Mouse (Mus musculus) brain, adult 10 weeks (tissue): ENCODE measurements around the gene Dph7. TPM values are rescaled to one million over a fixed set of nuclear protein-coding genes. Genes with fewer than 3 reads are reported as not detected.

ENCODE experiments used
- polyA plus RNA-seq: library from polyadenylated mRNA; stranded (reverse); fragments of 350-450 nt; fragmentation: Illumina TruSeq; extraction: RNeasy Lipid Tissue Mini Kit (QIAGEN cat#74804); gene quantifications from one replicate; pipeline ENCODE4 v1.2.3, GENCODE M21; 2015; ENCODE audit warnings: low read depth, low replicate concordance

The Dph7 gene
- 37.8 TPM for polyA plus RNA-seq

DNA sequence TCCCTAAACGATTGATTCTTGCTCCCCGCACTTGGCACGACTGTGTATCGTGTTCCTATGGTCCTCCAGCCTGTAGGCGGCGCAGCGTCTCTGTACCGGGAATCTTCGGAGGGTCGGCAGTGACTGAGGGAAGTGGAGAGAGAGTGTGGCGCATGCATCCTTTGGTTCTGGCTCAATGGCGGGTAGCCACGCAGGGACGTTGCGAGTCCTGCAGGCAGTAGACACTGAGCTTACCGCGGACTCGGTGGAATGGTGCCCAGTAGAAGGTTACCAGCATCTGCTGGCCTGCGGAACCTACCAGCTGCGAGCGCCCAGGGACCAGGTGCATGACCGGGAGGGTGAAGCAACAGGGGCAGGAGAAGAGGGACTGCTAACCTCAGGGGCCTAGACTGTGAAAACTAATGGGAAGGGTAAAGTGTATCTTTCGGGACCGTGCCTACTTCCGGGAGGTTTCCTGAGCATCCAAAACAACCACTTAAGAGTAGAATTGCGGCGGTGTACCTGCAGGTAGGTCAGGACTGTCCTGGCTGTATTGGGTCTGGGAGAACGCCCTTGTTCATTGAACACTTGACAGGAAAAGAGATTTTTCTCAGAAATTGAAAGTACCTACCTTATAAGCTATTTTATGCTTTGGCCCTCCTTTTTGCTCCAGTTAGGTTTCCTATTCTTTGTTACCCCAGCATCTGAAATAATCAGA lies at the start of gene Dph7:
Dph7 (plus strand) TSS at position 97 of the 697 bp plus-strand sequence.

GRCm38 (mm10) chr2:24918930-24919838 lies 43.0 kb upstream of the Dph7 start, which contains the start of gene Ehmt1:
Gene Ehmt1 (minus strand): TSS chr2:24919614.

GRCm38 (mm10) chr2:24935057-24935796 lies 27.0 kb upstream of the Dph7 start, which contains the start of gene Arrdc1:
Gene Arrdc1 (minus strand): TSS chr2:24935252.

GRCm38 (mm10) chr2:24949421-24950188 lies 12.6 kb upstream of the Dph7 start, which contains the start of gene Zmynd19:
Gene Zmynd19 (plus strand): TSS chr2:24949792.

DNA sequence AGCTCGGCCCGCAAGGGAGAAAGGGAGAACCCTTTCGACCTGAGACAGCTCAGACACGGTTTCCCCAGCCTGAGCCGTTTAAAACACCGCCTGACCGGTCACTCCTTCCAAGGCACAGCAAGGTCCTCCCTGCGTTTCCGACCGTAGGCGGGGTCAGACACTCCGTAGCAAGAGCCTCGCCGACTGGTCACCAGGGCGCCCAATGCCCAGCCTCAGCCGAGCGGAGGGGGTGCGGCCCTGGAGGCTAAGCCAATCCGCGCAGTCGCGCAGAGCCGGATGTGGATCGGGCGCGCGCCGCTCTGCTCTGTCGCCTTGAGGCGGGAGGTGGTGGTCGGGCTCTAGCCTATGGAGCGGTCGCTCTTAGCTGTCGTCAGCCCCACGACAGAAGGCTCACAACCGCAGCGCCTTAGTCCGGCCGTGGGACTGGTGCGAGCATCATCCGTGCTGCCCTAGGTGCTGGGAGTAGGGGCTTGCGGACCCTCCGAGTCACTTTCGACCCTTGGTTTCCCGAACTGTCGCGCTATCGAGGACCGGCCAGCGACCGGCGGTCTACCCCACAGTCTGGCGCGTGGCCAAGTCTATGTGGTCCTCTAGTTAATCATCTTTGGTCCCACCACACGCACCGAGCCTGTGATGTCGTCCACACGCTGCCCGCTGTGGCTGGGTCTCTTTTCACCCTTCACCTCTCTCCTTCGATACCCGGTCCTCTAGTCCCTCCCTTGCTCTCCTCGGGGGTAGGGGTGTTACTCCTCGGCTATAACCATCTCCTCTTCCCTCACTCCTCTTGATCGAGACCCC lies 12.9 kb downstream of the Dph7 start, which contains the start of gene Mrpl41:
Mrpl41 (minus strand) TSS at position 193 of the 798 bp plus-strand sequence.

DNA sequence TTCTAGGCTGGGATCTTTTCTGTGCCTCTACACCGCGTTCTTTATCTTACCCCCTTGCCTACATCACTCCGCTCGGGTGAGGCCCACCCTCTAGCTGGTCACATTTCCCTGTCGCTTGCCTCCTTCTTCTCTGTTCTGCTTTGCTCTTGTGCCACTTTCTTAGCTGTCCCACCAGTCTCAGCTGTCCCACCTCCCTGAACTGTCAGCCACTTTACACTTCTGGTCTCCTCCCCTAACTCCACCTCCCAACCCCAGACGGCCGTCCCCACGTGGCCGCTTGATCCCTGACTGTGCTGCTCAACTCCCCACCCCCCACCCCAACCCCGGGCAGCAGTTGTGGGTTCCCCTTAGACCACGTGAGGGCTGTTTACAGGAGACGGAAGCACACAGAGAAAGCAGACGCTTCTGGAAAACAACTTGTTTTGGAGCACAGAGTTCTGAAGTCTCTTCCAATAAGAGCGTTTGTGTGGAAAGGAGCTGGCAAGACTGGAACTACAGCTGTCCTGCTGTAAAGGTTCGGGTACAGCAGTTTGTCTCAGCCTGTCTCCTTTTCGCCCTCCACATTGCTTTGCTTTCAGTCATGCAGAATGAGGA lies 13.6 kb downstream of the Dph7 start, which contains the start of gene Pnpla7:
Pnpla7 (plus strand) TSS at position 330 of the 594 bp plus-strand sequence.

Other genes with a start within 250 kb of the Dph7 start
- gene Cacna1b, start 199.2 kb upstream of the Dph7 start, polyA plus RNA-seq = 37.4 TPM
- gene Ehmt1, start 42.8 kb upstream of the Dph7 start, polyA plus RNA-seq = 20.3 TPM
- gene Arrdc1, start 27.1 kb upstream of the Dph7 start, polyA plus RNA-seq = 13.1 TPM
- 34.0 TPM for gene Zmynd19, start 12.6 kb upstream of the Dph7 start, polyA plus RNA-seq
- gene Mrpl41, start 12.7 kb downstream of the Dph7 start, polyA plus RNA-seq = 176 TPM
- 11.9 TPM for gene Pnpla7, start 13.6 kb downstream of the Dph7 start, polyA plus RNA-seq
- gene Nsmf, start 92.0 kb downstream of the Dph7 start, polyA plus RNA-seq = 429 TPM
- gene Entpd8, start 117.9 kb downstream of the Dph7 start, polyA plus RNA-seq = not detected
- gene Noxa1, start 132.7 kb downstream of the Dph7 start, polyA plus RNA-seq = not detected
- 13.6 TPM for gene Nrarp, start 218.4 kb downstream of the Dph7 start, polyA plus RNA-seq
- 2.9 TPM for gene Tor4a, start 234.5 kb downstream of the Dph7 start, polyA plus RNA-seq
- 47.7 TPM for gene Nelfb, start 249.1 kb downstream of the Dph7 start, polyA plus RNA-seq